Mouse (Mus musculus) thymus, adult 2 months (tissue): ENCODE results near the gene Agpat2. TPM values are rescaled to one million over a fixed set of nuclear protein-coding genes. Genes with fewer than 3 reads are reported as not detected.
A peak's percentile ranks its signal among the peaks of the same experiment; 100 is the strongest.

ENCODE experiments used
- DNase-seq: peaks from one replicate; pipeline ENCODE4 v3.0.0; 2021
- H3K27ac ChIP-seq: fragments of 200-500 bp; 2 replicates; pipeline ENCODE4 v1.5.1; 2012; ENCODE audit warnings: low read length, control low read depth; ENCODE audit not compliant: control insufficient read depth, insufficient read depth
- H3K27me3 ChIP-seq: fragments of 200-500 bp; 2 replicates; pipeline ENCODE4 v1.6.1; 2012; ENCODE audit warnings: mild to moderate bottlenecking, low read length, moderate library complexity, mixed read lengths; ENCODE audit not compliant: control insufficient read depth, insufficient read depth
- H3K36me3 ChIP-seq: fragments of 200-500 bp; 2 replicates; pipeline ENCODE4 v1.6.1; 2012; ENCODE audit warnings: mild to moderate bottlenecking, low read length, moderate library complexity; ENCODE audit not compliant: control insufficient read depth, insufficient read depth
- H3K4me1 ChIP-seq: fragments of 200-500 bp; replicated peaks from 2 replicates; pipeline ENCODE4 v1.6.1; 2012; ENCODE audit warnings: low read length; ENCODE audit not compliant: control insufficient read depth, insufficient read depth
- H3K4me3 ChIP-seq: fragments of 200-500 bp; 2 replicates; pipeline ENCODE4 v1.5.1; 2012; ENCODE audit warnings: mild to moderate bottlenecking, low read length, control low read depth, moderate library complexity; ENCODE audit not compliant: control insufficient read depth, insufficient read depth
- CTCF ChIP-seq: fragments of 200-500 bp; IDR thresholded peaks from 2 replicates; pipeline ENCODE4 v1.5.1; 2012; ENCODE audit warnings: mild to moderate bottlenecking, control low read depth, low read length, moderate library complexity, borderline replicate concordance; ENCODE audit not compliant: control insufficient read depth, poor library complexity, insufficient read depth; ENCODE audit errors: extremely low read depth
- POLR2A ChIP-seq: fragments of 200-500 bp; IDR thresholded peaks from 2 replicates; pipeline ENCODE4 v1.6.1; 2012; ENCODE audit warnings: mild to moderate bottlenecking, low read length, control low read depth, moderate library complexity; ENCODE audit not compliant: control insufficient read depth, poor library complexity, insufficient read depth; ENCODE audit errors: extremely low read depth
- WGBS: fragments of 180-500 bp; shearing (Covaris S2); methylation state at CpG from one replicate; pipeline ENCODE4 v1.1.7; 2018; 5-methylcytosine and 5-hydroxymethylcytosine counted together
- polyA plus RNA-seq: library from polyadenylated mRNA; depleted of rRNA; stranded (reverse); fragments of >200 nt; gene quantifications from 2 replicates; pipeline ENCODE4 v1.2.3, GENCODE M21; 2012; rRNA removed

Gene Agpat2
- 89.3 and 137 TPM in 2 replicates for polyA plus RNA-seq

- H3K4me3 ChIP-seq = peak within 1 kb of the TSS; percentile 65
- DNase-seq = peak; percentile 78
- WGBS = under 1% methylated on average over 97 of the region's 103 CpGs
- no peaks in the 10 kb centered on the region for H3K27me3 ChIP-seq
- TF ChIP-seq CTCF (peak; percentile 37; the same call in 1 of the 2 replicates), POLR2A (0 out of 2 replicates have a peak, but pooled peaks have one; percentile 33)
- no peak within 1 kb of the TSS for H3K27ac ChIP-seq
- no peaks in the 10 kb centered on the region for H3K36me3 ChIP-seq
- peaks cover 12% of the 10 kb centered on the region for H3K4me1 ChIP-seq
Observed at GRCm38 (mm10) chr2:26603720-26604671, at the start of gene Agpat2. Gene Agpat2 (minus strand): TSS chr2:26604417.

- Histone ChIP-seq H3K4me1 (no peaks in the 10 kb centered on the region; the same call in 1 of the 2 replicates), H3K27ac (no peak overlapping the region), H3K36me3 (no peaks in the 10 kb centered on the region), H3K27me3 (no peaks in the 10 kb centered on the region), H3K4me3 (no peak overlapping the region)
- DNase-seq = peak; percentile 73
- 6% methylated on average over 3 of the region's 3 CpGs for WGBS
- TF ChIP-seq POLR2A (no peak), CTCF (peak; percentile 100)
Observed at GRCm38 (mm10) chr2:26646643-26647293, 42.6 kb upstream of the Agpat2 start.

- 81% methylated on average over 2 of the region's 2 CpGs for WGBS
- Histone ChIP-seq H3K4me3 (no peak overlapping the region), H3K36me3 (no peaks in the 10 kb centered on the region), H3K4me1 (no peaks in the 10 kb centered on the region), H3K27me3 (no peaks in the 10 kb centered on the region), H3K27ac (no peak overlapping the region)
- DNase-seq = peak; percentile 52
- TF ChIP-seq POLR2A (no peak), CTCF (no peak)
Observed at GRCm38 (mm10) chr2:26643942-26644341, 39.7 kb upstream of the Agpat2 start.

- Histone ChIP-seq H3K36me3 (peaks cover 13% of the 10 kb centered on the region), H3K27me3 (no peaks in the 10 kb centered on the region), H3K4me3 (no peak overlapping the region), H3K4me1 (peaks cover 5% of the 10 kb centered on the region; the same call in 1 of the 2 replicates), H3K27ac (no peak overlapping the region)
- WGBS = 81% methylated on average over 7 of the region's 7 CpGs
- no peak for DNase-seq
- TF ChIP-seq POLR2A = no peak
- no peak for TF ChIP-seq CTCF
Observed at GRCm38 (mm10) chr2:26641006-26641647, 36.9 kb upstream of the Agpat2 start.

GRCm38 (mm10) chr2:26639838-26640830 lies 35.9 kb upstream of the Agpat2 start:
- 8% methylated on average over 49 of the region's 49 CpGs for WGBS
- DNase-seq = peak; percentile 96
- H3K36me3 ChIP-seq = peaks cover 19% of the 10 kb centered on the region
- H3K4me1 ChIP-seq = peaks cover 5% of the 10 kb centered on the region; the same call in 1 of the 2 replicates
- peak; percentile 78 for TF ChIP-seq POLR2A
- TF ChIP-seq CTCF = peak; percentile 93; the same call in 1 of the 2 replicates
- no peaks in the 10 kb centered on the region for H3K27me3 ChIP-seq
- H3K27ac ChIP-seq = peak overlapping the region; percentile 46; the same call in 1 of the 2 replicates
- peak overlapping the region; percentile 99 for H3K4me3 ChIP-seq
